Mouse (Mus musculus): ENCODE data around the gene Med26. TPM values are rescaled to one million over a fixed set of nuclear protein-coding genes. Genes with fewer than 3 reads are reported as not detected.

Gene Med26
- polyA plus RNA-seq, 1 experiment: 10.3 TPM

DNA sequence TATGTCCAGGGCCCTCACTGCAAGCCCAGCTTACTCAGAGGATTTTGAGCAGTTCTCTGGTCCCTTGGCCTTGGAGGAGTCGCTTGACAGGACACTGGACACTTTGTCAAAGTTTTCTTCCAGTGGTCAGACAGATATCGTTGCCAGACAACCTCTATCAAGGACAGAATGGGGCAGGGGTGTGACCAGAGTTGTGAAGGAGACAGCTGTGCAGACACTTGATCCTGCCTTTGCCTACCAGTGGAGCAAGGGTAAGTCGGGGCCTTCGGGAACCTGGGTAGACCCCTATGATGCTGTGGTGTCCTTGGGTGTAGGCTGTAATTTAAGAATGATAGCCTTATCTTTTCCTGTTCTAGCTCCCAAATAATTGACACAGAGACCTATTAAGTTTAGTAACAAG is 92.8 kb downstream of the Med26 start:
- H3K4me1 ChIP-seq (ENCODE audit: control insufficient read depth, insufficient read depth, low read length): no peaks in the 10 kb centered on the region
- DNase-seq: no peak
- WGBS: 87% methylated on average over 4 of the region's 4 CpGs
- H3K27ac ChIP-seq (ENCODE audit: insufficient read depth, low read length): no peak overlapping the region
- no peak for TF ChIP-seq CTCF (IDR thresholded peaks at IDR 0.05; ENCODE audit: borderline replicate concordance, insufficient read depth, low read depth, low read length)
- no peak for TF ChIP-seq POLR2A (IDR thresholded peaks at IDR 0.05; ENCODE audit: borderline replicate concordance, insufficient read depth, low read length)
- no peak overlapping the region for H3K4me3 ChIP-seq (replicated peaks; ENCODE audit: insufficient read depth, low read depth, low read length)
- no peaks in the 10 kb centered on the region for H3K27me3 ChIP-seq (ENCODE audit: control insufficient read depth, insufficient read depth, low read length)

DNA sequence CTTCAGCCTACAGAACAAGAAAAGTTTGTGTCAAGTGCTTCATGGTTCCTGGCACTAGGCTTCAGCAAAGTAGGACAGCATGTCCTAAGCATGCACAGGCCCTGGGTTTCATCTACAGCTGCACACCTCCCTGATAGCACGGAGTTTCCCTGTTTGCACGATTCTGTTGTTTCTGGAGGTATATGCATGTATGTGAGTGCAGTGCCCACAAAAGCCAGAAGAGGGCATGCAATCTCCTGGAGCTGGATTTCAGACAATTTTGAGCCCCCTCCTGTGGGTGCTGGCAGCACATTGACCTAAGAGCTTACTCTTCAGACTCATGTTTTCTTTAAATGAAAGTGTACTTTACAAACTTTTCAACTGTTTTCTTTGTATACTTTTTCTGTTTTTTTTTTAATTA is 94.2 kb downstream of the Med26 start:
- 98% methylated on average over 2 of the region's 2 CpGs for WGBS
- no peak overlapping the region for H3K4me3 ChIP-seq (replicated peaks; ENCODE audit: insufficient read depth, low read depth, low read length)
- DNase-seq: no peak
- H3K27me3 ChIP-seq (ENCODE audit: control insufficient read depth, insufficient read depth, low read length): no peaks in the 10 kb centered on the region
- TF ChIP-seq CTCF (IDR thresholded peaks at IDR 0.05; ENCODE audit: borderline replicate concordance, insufficient read depth, low read depth, low read length): no peak
- no peak for TF ChIP-seq POLR2A (IDR thresholded peaks at IDR 0.05; ENCODE audit: borderline replicate concordance, insufficient read depth, low read length)
- no peak overlapping the region for H3K27ac ChIP-seq (ENCODE audit: insufficient read depth, low read length)
- H3K4me1 ChIP-seq (ENCODE audit: control insufficient read depth, insufficient read depth, low read length): no peaks in the 10 kb centered on the region

DNA sequence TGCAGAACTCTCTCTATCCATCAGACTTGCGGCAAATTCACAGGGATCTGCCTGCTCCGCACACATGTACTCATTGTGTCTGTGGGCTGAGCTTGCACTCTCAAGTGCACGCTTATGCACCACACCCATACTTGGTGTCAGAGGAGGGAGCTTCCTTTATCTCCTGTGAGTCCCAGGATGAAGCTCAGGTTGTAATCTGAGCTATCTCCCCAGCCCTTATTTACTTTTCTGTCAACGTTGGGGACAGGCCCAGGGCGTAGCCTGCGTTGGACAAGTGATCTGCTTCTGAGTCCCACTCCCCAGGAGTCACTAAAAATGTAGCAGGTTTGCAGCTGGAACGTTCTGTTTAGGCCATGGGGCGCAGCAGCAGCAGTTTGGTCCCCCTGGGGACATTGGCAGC is 96.6 kb downstream of the Med26 start:
- TF ChIP-seq POLR2A (IDR thresholded peaks at IDR 0.05; ENCODE audit: borderline replicate concordance, insufficient read depth, low read length): no peak
- TF ChIP-seq CTCF (IDR thresholded peaks at IDR 0.05; ENCODE audit: borderline replicate concordance, insufficient read depth, low read depth, low read length): no peak
- no peak for DNase-seq
- 90% methylated on average over 8 of the region's 8 CpGs for WGBS
- no peak overlapping the region for H3K4me3 ChIP-seq (replicated peaks; ENCODE audit: insufficient read depth, low read depth, low read length)
- no peaks in the 10 kb centered on the region for H3K27me3 ChIP-seq (ENCODE audit: control insufficient read depth, insufficient read depth, low read length)
- no peak overlapping the region for H3K27ac ChIP-seq (ENCODE audit: insufficient read depth, low read length)
- no peaks in the 10 kb centered on the region for H3K4me1 ChIP-seq (ENCODE audit: control insufficient read depth, insufficient read depth, low read length)

DNA sequence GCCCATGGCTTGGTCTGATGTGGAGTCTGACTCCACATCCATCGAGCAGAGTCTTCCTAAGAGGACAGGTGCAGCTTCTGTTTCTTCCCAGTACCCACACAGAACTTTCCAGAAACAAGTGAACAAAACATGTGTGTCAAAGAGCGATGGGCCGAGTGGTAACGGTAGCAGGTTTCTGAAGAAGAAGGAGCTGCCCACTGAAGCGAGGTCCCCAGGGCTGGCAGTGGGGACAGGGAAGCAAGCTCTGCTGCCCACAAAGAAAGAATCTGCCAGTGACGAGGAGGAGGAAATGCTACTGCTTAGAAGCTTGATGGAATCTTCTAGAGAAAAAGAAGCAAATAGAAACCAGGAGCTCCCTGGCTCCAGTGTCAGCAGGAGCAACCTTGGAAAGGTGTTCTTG is 103.0 kb downstream of the Med26 start:
- DNase-seq: no peak
- 81% methylated on average over 6 of the region's 6 CpGs for WGBS
- H3K4me3 ChIP-seq (replicated peaks; ENCODE audit: insufficient read depth, low read depth, low read length): no peak overlapping the region
- H3K27ac ChIP-seq (ENCODE audit: insufficient read depth, low read length): no peak overlapping the region
- H3K4me1 ChIP-seq (ENCODE audit: control insufficient read depth, insufficient read depth, low read length): no peaks in the 10 kb centered on the region
- TF ChIP-seq POLR2A (IDR thresholded peaks at IDR 0.05; ENCODE audit: borderline replicate concordance, insufficient read depth, low read length) (no peak), CTCF (IDR thresholded peaks at IDR 0.05; ENCODE audit: borderline replicate concordance, insufficient read depth, low read depth, low read length) (no peak)
- no peaks in the 10 kb centered on the region for H3K27me3 ChIP-seq (ENCODE audit: control insufficient read depth, insufficient read depth, low read length)

Other genes starting within 250 kb of the Med26 start
- 3.9 TPM in 2 replicates for gene Gm10282, start 243.0 kb downstream of the Med26 start, polyA plus RNA-seq (2012; rRNA removed)
- gene Klf2, start 229.2 kb downstream of the Med26 start, polyA plus RNA-seq (2012; rRNA removed): 6.3 and 7.1 TPM in 2 replicates
- gene Eps15l1, start 126.8 kb downstream of the Med26 start, polyA plus RNA-seq (2012; rRNA removed): 74.4 and 77.9 TPM in 2 replicates
- gene Calr3, start 104.4 kb downstream of the Med26 start, polyA plus RNA-seq (2012; rRNA removed): 3.0 and 4.4 TPM in 2 replicates
- 8.5 and 10.4 TPM in 2 replicates for gene 1700030K09Rik, start 104.4 kb downstream of the Med26 start, polyA plus RNA-seq (2012; rRNA removed)
- gene Cherp, start 73.0 kb downstream of the Med26 start, polyA plus RNA-seq (2012; rRNA removed): 54.5 and 65.5 TPM in 2 replicates
- gene Slc35e1, start 55.7 kb downstream of the Med26 start, polyA plus RNA-seq (2012; rRNA removed): 40.1 and 41.1 TPM in 2 replicates
- 72.3 and 73.7 TPM in 2 replicates for gene Smim7, start 22.8 kb upstream of the Med26 start, polyA plus RNA-seq (2012; rRNA removed)
- gene Tmem38a, start 23.8 kb upstream of the Med26 start, polyA plus RNA-seq (2012; rRNA removed): 107 and 111 TPM in 2 replicates
- gene Nwd1, start 98.4 kb upstream of the Med26 start, polyA plus RNA-seq (2012; rRNA removed): 21.2 and 21.6 TPM in 2 replicates
- gene Sin3b, start 175.0 kb upstream of the Med26 start, polyA plus RNA-seq (2012; rRNA removed): 101 and 102 TPM in 2 replicates
- gene F2rl3, start 213.6 kb upstream of the Med26 start, polyA plus RNA-seq (2012; rRNA removed): 0.57 and 0.65 TPM in 2 replicates

Measured in cerebellum, adult 2 months (tissue).